Mouse (Mus musculus) liver, postnatal 0 days (tissue): ENCODE results near the gene Scgb1a1.

Experiments used
- CTCF ChIP-seq: sonication (generic); IDR thresholded peaks from 2 replicates; pipeline ENCODE4 v1.5.1; 2016; ENCODE audit warnings: antibody characterized with exemption, low read depth
- EP300 ChIP-seq: IDR thresholded peaks from 2 replicates; pipeline ENCODE4 v1.6.1; 2016; ENCODE audit warnings: antibody characterized with exemption, low read depth, mild to moderate bottlenecking

DNA sequence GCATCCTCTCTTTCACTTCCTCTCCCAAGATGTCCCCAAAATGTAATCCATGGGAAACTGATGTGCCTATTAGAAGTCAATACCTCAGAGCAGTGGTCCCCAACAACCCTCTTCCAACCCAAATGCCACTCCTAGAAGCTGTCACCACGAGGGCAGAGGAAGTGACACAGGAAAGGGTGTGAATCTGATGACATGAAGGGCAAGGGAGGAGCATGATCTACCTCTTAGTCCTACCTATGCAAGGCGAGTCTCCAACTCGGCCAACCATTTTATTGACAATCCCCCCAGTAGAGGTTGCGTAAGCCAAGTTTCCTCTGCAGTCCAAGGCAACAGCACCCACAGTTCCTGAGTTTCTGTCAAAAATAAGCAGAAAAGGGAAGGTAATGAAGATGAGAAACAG is 28.5 kb upstream of the Scgb1a1 start:
- TF ChIP-seq EP300 (no peak), CTCF (no peak)
